Mouse (Mus musculus): ENCODE data around the gene Pdlim7. TPM values are rescaled to one million over a fixed set of nuclear protein-coding genes. Genes with fewer than 3 reads are reported as not detected.

Pdlim7 gene
- polyA plus RNA-seq, 1 experiment from 2014 or later = 124 TPM

GRCm38 (mm10) chr13:55511492-55511861 is 2.0 kb downstream of the Pdlim7 start:
- peak overlapping the region; percentile 1; the same call in 1 of the 2 replicates for H3K4me3 ChIP-seq (ENCODE audit: low read depth, low read length)
- H3K27me3 ChIP-seq (replicated peaks; ENCODE audit: control insufficient read depth, insufficient read depth, low read length) = no peaks in the 10 kb centered on the region
- H3K9ac ChIP-seq (ENCODE audit: low read length) = peak overlapping the region; percentile 84
- peak overlapping the region; percentile 86 for H3K27ac ChIP-seq (ENCODE audit: low read depth, low read length)
- 33% methylated on average over 5 of the region's 5 CpGs for WGBS
- DNase-seq (ENCODE audit: low spot score) = no peak
- H3K36me3 ChIP-seq (ENCODE audit: control insufficient read depth, insufficient read depth, low read length) = peaks cover 30% of the 10 kb centered on the region
- ATAC-seq = no peak
- H3K4me2 ChIP-seq (ENCODE audit: low read length) = peak overlapping the region; percentile 96
- H3K4me1 ChIP-seq (ENCODE audit: control insufficient read depth, insufficient read depth, low read length) = peaks cover 25% of the 10 kb centered on the region
- H3K9me3 ChIP-seq (replicated peaks; ENCODE audit: control insufficient read depth, low read length) = no peaks in the 10 kb centered on the region

- Histone ChIP-seq H3K4me2 (ENCODE audit: low read length) (peak overlapping the region; percentile 96), H3K4me1 (ENCODE audit: control insufficient read depth, insufficient read depth, low read length) (peaks cover 25% of the 10 kb centered on the region), H3K4me3 (ENCODE audit: low read depth, low read length) (no peak overlapping the region), H3K9ac (ENCODE audit: low read length) (peak overlapping the region; percentile 84), H3K27ac (ENCODE audit: low read depth, low read length) (peak overlapping the region; percentile 86), H3K27me3 (replicated peaks; ENCODE audit: control insufficient read depth, insufficient read depth, low read length) (no peaks in the 10 kb centered on the region), H3K9me3 (replicated peaks; ENCODE audit: control insufficient read depth, low read length) (no peaks in the 10 kb centered on the region), H3K36me3 (ENCODE audit: control insufficient read depth, insufficient read depth, low read length) (peaks cover 36% of the 10 kb centered on the region)
- ATAC-seq (peak; percentile 63), DNase-seq (ENCODE audit: low spot score) (peak; percentile 79)
- WGBS = 4% methylated on average over 6 of the region's 6 CpGs
Measured at GRCm38 (mm10) chr13:55510668-55511491, 2.6 kb downstream of the Pdlim7 start.

- Histone ChIP-seq H3K9ac (ENCODE audit: low read length) (peak overlapping the region; percentile 17; the same call in 1 of the 2 replicates), H3K27me3 (replicated peaks; ENCODE audit: control insufficient read depth, insufficient read depth, low read length) (no peaks in the 10 kb centered on the region), H3K9me3 (replicated peaks; ENCODE audit: control insufficient read depth, low read length) (no peaks in the 10 kb centered on the region), H3K27ac (ENCODE audit: low read depth, low read length) (peak overlapping the region; percentile 86; the same call in 1 of the 2 replicates), H3K4me2 (ENCODE audit: low read length) (peak overlapping the region; percentile 96; the same call in 1 of the 2 replicates), H3K4me1 (ENCODE audit: control insufficient read depth, insufficient read depth, low read length) (peaks cover 25% of the 10 kb centered on the region), H3K36me3 (ENCODE audit: control insufficient read depth, insufficient read depth, low read length) (peaks cover 42% of the 10 kb centered on the region), H3K4me3 (ENCODE audit: low read depth, low read length) (no peak overlapping the region)
- 11% methylated on average over 3 of the region's 3 CpGs for WGBS
- no peak for DNase-seq (ENCODE audit: low spot score)
- no peak for ATAC-seq
Measured at GRCm38 (mm10) chr13:55510332-55510667, 3.2 kb downstream of the Pdlim7 start.

DNA sequence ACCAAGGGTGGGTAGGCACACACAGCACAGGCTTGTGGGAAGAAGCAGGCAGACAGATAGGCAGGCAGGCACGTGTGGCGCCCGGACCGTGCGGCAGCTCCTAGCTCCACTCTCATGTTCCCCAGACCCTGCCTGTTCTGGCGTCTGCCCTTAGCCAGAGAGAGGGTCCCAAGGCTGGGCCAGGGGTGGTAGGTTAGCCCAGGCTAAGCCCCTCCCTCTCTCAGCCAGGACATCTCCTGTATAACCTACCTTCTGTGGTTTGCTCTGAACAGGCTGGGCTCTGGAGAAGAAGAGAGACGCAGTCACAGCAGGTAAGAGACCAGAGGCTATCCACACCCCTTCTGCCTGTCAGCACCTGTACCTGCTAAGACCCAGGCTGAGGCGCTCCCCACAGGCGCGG is 4.9 kb downstream of the Pdlim7 start:
- Histone ChIP-seq H3K4me1 (ENCODE audit: control insufficient read depth, insufficient read depth, low read length) (peaks cover 25% of the 10 kb centered on the region), H3K4me2 (ENCODE audit: low read length) (no peak overlapping the region), H3K27ac (ENCODE audit: low read depth, low read length) (no peak overlapping the region), H3K9ac (ENCODE audit: low read length) (no peak overlapping the region), H3K4me3 (ENCODE audit: low read depth, low read length) (no peak overlapping the region), H3K27me3 (replicated peaks; ENCODE audit: control insufficient read depth, insufficient read depth, low read length) (no peaks in the 10 kb centered on the region), H3K9me3 (replicated peaks; ENCODE audit: control insufficient read depth, low read length) (no peaks in the 10 kb centered on the region), H3K36me3 (ENCODE audit: control insufficient read depth, insufficient read depth, low read length) (peaks cover 59% of the 10 kb centered on the region)
- ATAC-seq (no peak), DNase-seq (ENCODE audit: low spot score) (no peak)
- 92% methylated on average over 10 of the region's 10 CpGs for WGBS

GRCm38 (mm10) chr13:55507877-55508276 is 5.6 kb downstream of the Pdlim7 start:
- WGBS = 54% methylated on average over 11 of the region's 11 CpGs
- H3K4me2 ChIP-seq (ENCODE audit: low read length) = no peak overlapping the region
- no peak for ATAC-seq
- peaks cover 25% of the 10 kb centered on the region for H3K4me1 ChIP-seq (ENCODE audit: control insufficient read depth, insufficient read depth, low read length)
- no peak overlapping the region for H3K27ac ChIP-seq (ENCODE audit: low read depth, low read length)
- H3K9ac ChIP-seq (ENCODE audit: low read length) = no peak overlapping the region
- no peaks in the 10 kb centered on the region for H3K27me3 ChIP-seq (replicated peaks; ENCODE audit: control insufficient read depth, insufficient read depth, low read length)
- H3K4me3 ChIP-seq (ENCODE audit: low read depth, low read length) = no peak overlapping the region
- peaks cover 66% of the 10 kb centered on the region for H3K36me3 ChIP-seq (ENCODE audit: control insufficient read depth, insufficient read depth, low read length)
- no peaks in the 10 kb centered on the region for H3K9me3 ChIP-seq (replicated peaks; ENCODE audit: control insufficient read depth, low read length)
- no peak for DNase-seq (ENCODE audit: low spot score)

DNA sequence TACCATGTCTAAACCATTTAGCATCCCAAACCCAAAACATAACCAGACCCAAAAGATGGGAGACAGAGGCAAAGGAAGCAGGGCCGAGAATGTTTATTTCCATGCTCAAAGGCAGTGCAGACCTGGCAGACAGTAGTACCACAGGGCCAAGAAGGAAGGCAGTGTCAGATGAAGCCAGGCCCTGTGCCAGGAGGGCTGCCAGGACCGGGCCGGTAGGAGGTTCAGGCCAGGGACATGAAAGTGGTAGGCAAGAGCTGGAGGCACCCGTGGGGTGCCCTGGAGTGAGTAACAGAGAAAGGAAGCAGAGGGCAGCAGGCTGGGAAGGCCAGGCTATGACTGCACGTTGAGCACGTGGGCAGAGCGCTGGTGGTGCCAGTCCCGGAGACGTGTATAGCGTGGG is 6.8 kb downstream of the Pdlim7 start:
- ATAC-seq (no peak), DNase-seq (ENCODE audit: low spot score) (no peak)
- H3K4me3 ChIP-seq (ENCODE audit: low read depth, low read length) = no peak overlapping the region
- H3K36me3 ChIP-seq (ENCODE audit: control insufficient read depth, insufficient read depth, low read length) = peaks cover 74% of the 10 kb centered on the region
- WGBS = 88% methylated on average over 10 of the region's 10 CpGs
- no peak overlapping the region for H3K4me2 ChIP-seq (ENCODE audit: low read length)
- no peak overlapping the region for H3K9ac ChIP-seq (ENCODE audit: low read length)
- peaks cover 16% of the 10 kb centered on the region for H3K4me1 ChIP-seq (ENCODE audit: control insufficient read depth, insufficient read depth, low read length)
- H3K27me3 ChIP-seq (replicated peaks; ENCODE audit: control insufficient read depth, insufficient read depth, low read length) = no peaks in the 10 kb centered on the region
- H3K27ac ChIP-seq (ENCODE audit: low read depth, low read length) = no peak overlapping the region
- no peaks in the 10 kb centered on the region for H3K9me3 ChIP-seq (replicated peaks; ENCODE audit: control insufficient read depth, low read length)

- no peak overlapping the region for H3K9ac ChIP-seq (ENCODE audit: low read length)
- no peak overlapping the region for H3K4me2 ChIP-seq (ENCODE audit: low read length)
- peaks cover 7% of the 10 kb centered on the region for H3K4me1 ChIP-seq (ENCODE audit: control insufficient read depth, insufficient read depth, low read length)
- no peak overlapping the region for H3K27ac ChIP-seq (ENCODE audit: low read depth, low read length)
- DNase-seq (ENCODE audit: low spot score) = no peak
- no peaks in the 10 kb centered on the region for H3K9me3 ChIP-seq (replicated peaks; ENCODE audit: control insufficient read depth, low read length)
- H3K27me3 ChIP-seq (replicated peaks; ENCODE audit: control insufficient read depth, insufficient read depth, low read length) = no peaks in the 10 kb centered on the region
- H3K4me3 ChIP-seq (ENCODE audit: low read depth, low read length) = no peak overlapping the region
- WGBS = 92% methylated on average over 9 of the region's 9 CpGs
- H3K36me3 ChIP-seq (ENCODE audit: control insufficient read depth, insufficient read depth, low read length) = peaks cover 80% of the 10 kb centered on the region
- ATAC-seq = no peak
Measured at GRCm38 (mm10) chr13:55505810-55506209, 7.7 kb downstream of the Pdlim7 start.

GRCm38 (mm10) chr13:55504390-55504789 is 9.1 kb downstream of the Pdlim7 start:
- Histone ChIP-seq H3K36me3 (ENCODE audit: control insufficient read depth, insufficient read depth, low read length) (peaks cover 86% of the 10 kb centered on the region), H3K4me1 (ENCODE audit: control insufficient read depth, insufficient read depth, low read length) (no peaks in the 10 kb centered on the region), H3K4me2 (ENCODE audit: low read length) (no peak overlapping the region), H3K27me3 (replicated peaks; ENCODE audit: control insufficient read depth, insufficient read depth, low read length) (no peaks in the 10 kb centered on the region), H3K9ac (ENCODE audit: low read length) (no peak overlapping the region), H3K9me3 (replicated peaks; ENCODE audit: control insufficient read depth, low read length) (no peaks in the 10 kb centered on the region), H3K4me3 (ENCODE audit: low read depth, low read length) (no peak overlapping the region), H3K27ac (ENCODE audit: low read depth, low read length) (no peak overlapping the region)
- 78% methylated on average over 5 of the region's 5 CpGs for WGBS
- ATAC-seq = no peak
- DNase-seq (ENCODE audit: low spot score) = no peak

DNA sequence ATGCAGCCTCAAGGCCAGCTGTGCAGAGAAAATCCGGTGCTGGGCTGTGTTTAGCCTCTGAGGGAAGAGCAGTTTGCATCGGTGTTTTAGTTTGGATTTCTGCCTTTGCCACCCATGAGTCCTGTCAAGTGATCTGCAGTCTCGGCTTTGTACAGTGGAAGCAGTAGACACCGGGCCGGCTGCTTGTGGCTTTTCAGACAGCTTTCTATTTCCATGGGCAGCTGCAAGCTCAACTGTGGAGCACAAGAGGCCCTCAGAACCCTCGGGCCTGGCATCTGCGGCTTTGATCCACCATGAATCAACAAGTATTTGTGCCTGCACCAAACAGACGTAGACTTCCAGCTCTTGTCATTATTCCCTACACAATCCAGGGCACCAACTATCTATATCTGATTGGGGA is 11.1 kb downstream of the Pdlim7 start:
- Histone ChIP-seq H3K4me2 (ENCODE audit: low read length) (no peak overlapping the region), H3K27ac (ENCODE audit: low read depth, low read length) (no peak overlapping the region), H3K4me3 (ENCODE audit: low read depth, low read length) (no peak overlapping the region), H3K27me3 (replicated peaks; ENCODE audit: control insufficient read depth, insufficient read depth, low read length) (no peaks in the 10 kb centered on the region), H3K36me3 (ENCODE audit: control insufficient read depth, insufficient read depth, low read length) (peaks cover 79% of the 10 kb centered on the region), H3K9ac (ENCODE audit: low read length) (no peak overlapping the region), H3K4me1 (ENCODE audit: control insufficient read depth, insufficient read depth, low read length) (no peaks in the 10 kb centered on the region), H3K9me3 (replicated peaks; ENCODE audit: control insufficient read depth, low read length) (no peaks in the 10 kb centered on the region)
- ATAC-seq (no peak), DNase-seq (ENCODE audit: low spot score) (no peak)
- 85% methylated on average over 8 of the region's 8 CpGs for WGBS
